Mouse (Mus musculus): ENCODE data around the gene Wee2.

The Wee2 gene

GRCm38 (mm10) chr6:40438936-40439335 is at the start of gene Wee2:
Gene Wee2 (plus strand): TSS chr6:40439088.
- DNase-seq: no peak

GRCm38 (mm10) chr6:40390975-40391374 is 47.9 kb upstream of the Wee2 start:
- peak; percentile 49 to 53 for DNase-seq

GRCm38 (mm10) chr6:40393213-40393612 is 45.7 kb upstream of the Wee2 start:
- DNase-seq: peak; percentile 93 to 95

- DNase-seq: no peak
These were observed 36.9 kb upstream of the Wee2 start for GRCm38 (mm10) chr6:40402031-40402430.

- DNase-seq: peak; percentile 82 to 90
These were observed 35.1 kb upstream of the Wee2 start for GRCm38 (mm10) chr6:40403640-40404285.

GRCm38 (mm10) chr6:40411085-40411484 is 27.8 kb upstream of the Wee2 start:
- no peak for DNase-seq

- DNase-seq: peak in 1 of 2 experiments; percentile 67
These were observed 25.8 kb upstream of the Wee2 start for GRCm38 (mm10) chr6:40413046-40413445.

GRCm38 (mm10) chr6:40413565-40413964 is 25.3 kb upstream of the Wee2 start:
- DNase-seq: no peak

GRCm38 (mm10) chr6:40415799-40416198 is 23.1 kb upstream of the Wee2 start:
- DNase-seq: no peak

GRCm38 (mm10) chr6:40418386-40418785 is 20.5 kb upstream of the Wee2 start:
- peak; percentile 58 to 61 for DNase-seq

- no peak for DNase-seq
These were observed 17.8 kb upstream of the Wee2 start for GRCm38 (mm10) chr6:40421099-40421498.

- no peak for DNase-seq
These were observed 15.9 kb upstream of the Wee2 start for GRCm38 (mm10) chr6:40423013-40423412.

- DNase-seq: peak; percentile 78 to 85
These were observed 15.1 kb upstream of the Wee2 start for GRCm38 (mm10) chr6:40423774-40424173.

GRCm38 (mm10) chr6:40427441-40427840 is 11.4 kb upstream of the Wee2 start:
- DNase-seq: peak in 1 of 2 experiments; percentile 29

- peak; percentile 63 to 73 for DNase-seq
These were observed 10.2 kb upstream of the Wee2 start for GRCm38 (mm10) chr6:40428696-40429095.

GRCm38 (mm10) chr6:40429521-40429931 is 9.4 kb upstream of the Wee2 start:
- peak; percentile 87 to 91 for DNase-seq

GRCm38 (mm10) chr6:40430251-40430650 is 8.6 kb upstream of the Wee2 start:
- DNase-seq: peak in 1 of 2 experiments; percentile 3

- DNase-seq: peak; percentile 58 to 65
These were observed 8.0 kb upstream of the Wee2 start for GRCm38 (mm10) chr6:40430878-40431277.

- DNase-seq: peak; percentile 95 to 96
These were observed 7.5 kb upstream of the Wee2 start for GRCm38 (mm10) chr6:40431356-40431755.

- DNase-seq: peak; percentile 22 to 45
These were observed 7.1 kb upstream of the Wee2 start for GRCm38 (mm10) chr6:40431812-40432211.

GRCm38 (mm10) chr6:40432346-40433275 is 6.3 kb upstream of the Wee2 start:
- peak; percentile 92 to 93 for DNase-seq

GRCm38 (mm10) chr6:40434697-40435096 is 4.2 kb upstream of the Wee2 start:
- DNase-seq: peak in 1 of 2 experiments; percentile 45

- peak; percentile 83 to 85 for DNase-seq
These were observed 3.5 kb upstream of the Wee2 start for GRCm38 (mm10) chr6:40435151-40436046.

All from cerebellum, postnatal 10 days (tissue).